Mouse (Mus musculus): Measurements from ENCODE around the gene Sipa1l3. TPM values are rescaled to one million over a fixed set of nuclear protein-coding genes. Genes with fewer than 3 reads are reported as not detected.
A peak's percentile ranks its signal among the peaks of the same experiment; 100 is the strongest.

Sipa1l3 gene
- polyA plus RNA-seq, 1 experiment from 2014 or later, result 13.9 TPM

- Histone ChIP-seq H3K9me3 (no peaks in the 10 kb centered on the region), H3K9ac (peak within 1 kb of the TSS; percentile 70), H3K4me2 (replicated peaks) (peak within 1 kb of the TSS; percentile 99), H3K27me3 (peaks cover 25% of the 10 kb centered on the region), H3K27ac (no peak within 1 kb of the TSS), H3K36me3 (no peaks in the 10 kb centered on the region), H3K4me1 (peaks cover 48% of the 10 kb centered on the region), H3K4me3 (peak within 1 kb of the TSS; percentile 60)
- WGBS, result under 1% methylated on average over 67 of the region's 67 CpGs
- peak; percentile 84 for ATAC-seq (ENCODE audit: low FRiP score, low read depth)
Measured at GRCm38 (mm10) chr7:29303738-29304462, 214.5 kb downstream of the Sipa1l3 start, which contains the start of gene Dpf1. Gene Dpf1, plus strand, starts transcription at chr7:29303951.

GRCm38 (mm10) chr7:29302641-29303040 is 215.8 kb downstream of the Sipa1l3 start:
- Histone ChIP-seq H3K27ac (no peak overlapping the region), H3K9ac (no peak overlapping the region), H3K4me3 (no peak overlapping the region), H3K4me2 (replicated peaks) (no peak overlapping the region), H3K27me3 (peaks cover 25% of the 10 kb centered on the region), H3K36me3 (no peaks in the 10 kb centered on the region), H3K4me1 (peaks cover 38% of the 10 kb centered on the region), H3K9me3 (no peaks in the 10 kb centered on the region)
- no peak for ATAC-seq (ENCODE audit: low FRiP score, low read depth)
- WGBS, result 73% methylated on average over 7 of the region's 7 CpGs

GRCm38 (mm10) chr7:29301127-29301566 is 217.3 kb downstream of the Sipa1l3 start:
- Histone ChIP-seq H3K9ac (no peak overlapping the region), H3K4me2 (replicated peaks) (peak overlapping the region; percentile 49), H3K36me3 (no peaks in the 10 kb centered on the region), H3K4me1 (peaks cover 27% of the 10 kb centered on the region), H3K27me3 (peaks cover 23% of the 10 kb centered on the region), H3K27ac (no peak overlapping the region), H3K4me3 (peak overlapping the region; percentile 18; the same call in 1 of the 2 replicates), H3K9me3 (no peaks in the 10 kb centered on the region)
- ATAC-seq (ENCODE audit: low FRiP score, low read depth), result peak; percentile 20; the same call in 1 of the 2 replicates
- WGBS, result 2% methylated on average over 7 of the region's 7 CpGs

GRCm38 (mm10) chr7:29296998-29297397 is 221.4 kb downstream of the Sipa1l3 start:
- WGBS, result 9% methylated on average over 10 of the region's 10 CpGs
- no peak overlapping the region for H3K9ac ChIP-seq

GRCm38 (mm10) chr7:29295861-29296647 is 222.4 kb downstream of the Sipa1l3 start:
- H3K4me3 ChIP-seq, result no peak overlapping the region
- H3K9me3 ChIP-seq, result no peaks in the 10 kb centered on the region
- ATAC-seq (ENCODE audit: low FRiP score, low read depth), result no peak
- H3K27me3 ChIP-seq, result no peaks in the 10 kb centered on the region; the same call in 1 of the 2 replicates
- H3K4me2 ChIP-seq (replicated peaks), result no peak overlapping the region
- H3K27ac ChIP-seq, result no peak overlapping the region
- no peak overlapping the region for H3K9ac ChIP-seq
- peaks cover 24% of the 10 kb centered on the region for H3K4me1 ChIP-seq
- 77% methylated on average over 24 of the region's 24 CpGs for WGBS
- no peaks in the 10 kb centered on the region for H3K36me3 ChIP-seq

More at GRCm38 (mm10) chr7:29296998-29297397, 221.4 kb downstream of the Sipa1l3 start:
- Histone ChIP-seq H3K4me3 (no peak overlapping the region), H3K4me2 (replicated peaks) (0 out of 2 replicates have a peak overlapping the region, but pooled peaks have one; percentile 24), H3K27me3 (no peaks in the 10 kb centered on the region; the same call in 1 of the 2 replicates), H3K4me1 (peaks cover 15% of the 10 kb centered on the region), H3K9me3 (no peaks in the 10 kb centered on the region), H3K36me3 (no peaks in the 10 kb centered on the region), H3K27ac (no peak overlapping the region)
- no peak; the same call in 1 of the 2 replicates for ATAC-seq (ENCODE audit: low FRiP score, low read depth)

GRCm38 (mm10) chr7:29294111-29294761 is 224.2 kb downstream of the Sipa1l3 start:
- 65% methylated on average over 13 of the region's 13 CpGs for WGBS
- H3K9me3 ChIP-seq, result no peaks in the 10 kb centered on the region

GRCm38 (mm10) chr7:29293131-29294065 is 225.0 kb downstream of the Sipa1l3 start:
- Histone ChIP-seq H3K27ac (peak overlapping the region; percentile 33), H3K27me3 (peaks cover 6% of the 10 kb centered on the region; the same call in 1 of the 2 replicates), H3K4me2 (replicated peaks) (no peak overlapping the region), H3K9me3 (no peaks in the 10 kb centered on the region), H3K4me3 (no peak overlapping the region), H3K4me1 (peaks cover 42% of the 10 kb centered on the region), H3K9ac (peak overlapping the region; percentile 53), H3K36me3 (no peaks in the 10 kb centered on the region)
- WGBS, result 27% methylated on average over 19 of the region's 19 CpGs
- ATAC-seq (ENCODE audit: low FRiP score, low read depth), result no peak

More at GRCm38 (mm10) chr7:29294111-29294761, 224.2 kb downstream of the Sipa1l3 start:
- Histone ChIP-seq H3K27me3 (peaks cover 4% of the 10 kb centered on the region; the same call in 1 of the 2 replicates), H3K36me3 (no peaks in the 10 kb centered on the region), H3K4me3 (no peak overlapping the region), H3K4me1 (peaks cover 37% of the 10 kb centered on the region), H3K27ac (no peak overlapping the region), H3K9ac (no peak overlapping the region), H3K4me2 (replicated peaks) (no peak overlapping the region)
- ATAC-seq (ENCODE audit: low FRiP score, low read depth), result no peak

GRCm38 (mm10) chr7:29292458-29293098 is 225.9 kb downstream of the Sipa1l3 start:
- ATAC-seq (ENCODE audit: low FRiP score, low read depth), result no peak
- Histone ChIP-seq H3K27ac (peak overlapping the region; percentile 33), H3K4me1 (peaks cover 42% of the 10 kb centered on the region), H3K4me2 (replicated peaks) (0 out of 2 replicates have a peak overlapping the region, but pooled peaks have one; percentile 28), H3K4me3 (no peak overlapping the region), H3K9me3 (no peaks in the 10 kb centered on the region), H3K36me3 (no peaks in the 10 kb centered on the region), H3K9ac (peak overlapping the region; percentile 53), H3K27me3 (peaks cover 6% of the 10 kb centered on the region; the same call in 1 of the 2 replicates)
- 26% methylated on average over 8 of the region's 8 CpGs for whole genome bisulfite sequencing

GRCm38 (mm10) chr7:29291616-29292457 is 226.6 kb downstream of the Sipa1l3 start:
- H3K9me3 ChIP-seq, result no peaks in the 10 kb centered on the region
- peak overlapping the region; percentile 28; the same call in 1 of the 2 replicates for H3K4me2 ChIP-seq (replicated peaks)
- peaks cover 42% of the 10 kb centered on the region for H3K4me1 ChIP-seq
- ATAC-seq (ENCODE audit: low FRiP score, low read depth), result no peak
- no peak overlapping the region for H3K4me3 ChIP-seq
- H3K27ac ChIP-seq, result 0 out of 2 replicates have a peak overlapping the region, but pooled peaks have one; percentile 33
- 14% methylated on average over 6 of the region's 7 CpGs for WGBS
- no peak overlapping the region for H3K9ac ChIP-seq
- peaks cover 6% of the 10 kb centered on the region; the same call in 1 of the 2 replicates for H3K27me3 ChIP-seq
- no peaks in the 10 kb centered on the region for H3K36me3 ChIP-seq
